Mouse (Mus musculus): ENCODE data around the gene Egfl8.

GRCm38 (mm10) chr17:34593752-34594525, 21.8 kb downstream of the Egfl8 start:
- no peak for TF ChIP-seq POLR2A (IDR thresholded peaks at IDR 0.05; ENCODE audit: low read depth, low read length)
- no peak for TF ChIP-seq CTCF (IDR thresholded peaks at IDR 0.05; ENCODE audit: extremely low read depth, insufficient read depth, insufficient read length, insufficient replicate concordance)

Measured in spleen, adult 2 months (tissue).